Mouse (Mus musculus) neural tube, embryonic 15.5 days (tissue): ENCODE results near the gene Pilra. TPM values are rescaled to one million over a fixed set of nuclear protein-coding genes. Genes with fewer than 3 reads are reported as not detected.
"Not testable (repeated sequence)": the region's sequence is repeated elsewhere in the genome, so short reads cannot be mapped to it uniquely, and the experiment has no call there.

ENCODE experiments used
- ATAC-seq: fragments of 200-750 bp; cut with Nextera tagmentation; 2 replicates; pipeline ENCODE4 v1.8.0; 2017; ENCODE audit warnings: mild to moderate bottlenecking, moderate TSS enrichment, moderate library complexity; ENCODE audit not compliant: low FRiP score
- H3K27ac ChIP-seq: fragments of 300-500 bp; sonication (generic); replicated peaks from 2 replicates; pipeline ENCODE4 v1.5.1; 2015; ENCODE audit warnings: mild to moderate bottlenecking, inconsistent platforms
- H3K27me3 ChIP-seq: fragments of 300-500 bp; sonication (generic); replicated peaks from 2 replicates; pipeline ENCODE4 v1.6.1; 2015; ENCODE audit warnings: inconsistent platforms
- H3K36me3 ChIP-seq: fragments of 300-500 bp; sonication (generic); 2 replicates; pipeline ENCODE4 v1.6.1; 2015; ENCODE audit warnings: inconsistent platforms
- H3K4me1 ChIP-seq: fragments of 300-500 bp; sonication (generic); 2 replicates; pipeline ENCODE4 v1.6.1; 2015; ENCODE audit warnings: inconsistent platforms
- H3K4me2 ChIP-seq: fragments of 300-500 bp; sonication (generic); 2 replicates; pipeline ENCODE4 v1.6.1; 2015; ENCODE audit warnings: inconsistent platforms, mild to moderate bottlenecking, moderate library complexity
- H3K4me3 ChIP-seq: fragments of 300-500 bp; sonication (generic); replicated peaks from 2 replicates; pipeline ENCODE4 v1.5.1; 2015; ENCODE audit warnings: mild to moderate bottlenecking, inconsistent platforms
- H3K9ac ChIP-seq: fragments of 300-500 bp; sonication (generic); replicated peaks from 2 replicates; pipeline ENCODE4 v1.6.1; 2015; ENCODE audit warnings: mild to moderate bottlenecking, inconsistent platforms
- H3K9me3 ChIP-seq: fragments of 300-500 bp; sonication (generic); replicated peaks from 2 replicates; pipeline ENCODE4 v1.6.1; 2016; ENCODE audit warnings: inconsistent platforms
- WGBS: fragments of 180-500 bp; shearing (Covaris S2); methylation state at CpG from one replicate; pipeline ENCODE4 v1.1.7; 2015; ENCODE audit warnings: mixed read lengths; 5-methylcytosine and 5-hydroxymethylcytosine counted together
- polyA plus RNA-seq: library from polyadenylated mRNA; unstranded; fragments of >200 nt; fragmentation: Nextera tagmentation; extraction: Ambion mirVana; gene quantifications from 2 replicates; pipeline ENCODE4 v1.2.1, GENCODE M21; 2015

The Pilra gene
- 0.31 and 0.65 TPM in 2 replicates for polyA plus RNA-seq

GRCm38 (mm10) chr5:137835966-137836520 is at the start of gene Pilra:
TSS of gene Pilra (minus strand) at chr5:137836281.
- not testable (repeated sequence) for H3K4me1 ChIP-seq, H3K27me3 ChIP-seq, H3K9me3 ChIP-seq, H3K4me3 ChIP-seq, H3K4me2 ChIP-seq, H3K36me3 ChIP-seq, ATAC-seq, H3K9ac ChIP-seq, H3K27ac ChIP-seq
- WGBS = 60% methylated on average over 2 of the region's 2 CpGs

DNA sequence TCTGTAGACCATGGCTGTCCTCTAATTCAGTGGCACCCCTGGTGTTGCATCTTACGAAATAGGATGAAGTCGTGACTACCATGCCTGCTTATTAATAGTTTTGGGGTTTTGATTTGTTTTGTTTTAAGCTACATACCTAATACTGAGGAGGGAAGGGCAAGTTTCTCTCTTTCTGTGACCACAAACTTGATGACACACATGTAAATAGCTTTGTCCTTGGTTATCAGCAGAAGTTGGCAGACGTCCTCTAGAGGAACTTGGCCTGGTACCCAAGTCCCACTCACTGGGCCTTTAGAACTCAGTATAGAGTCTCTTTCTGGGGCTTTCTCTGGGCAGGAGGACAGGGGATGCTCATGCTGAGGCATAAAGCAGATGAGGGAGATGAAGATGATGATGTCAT is 47.3 kb upstream of the Pilra start:
- H3K9ac ChIP-seq = no peak overlapping the region
- ATAC-seq = no peak
- H3K4me1 ChIP-seq = no peaks in the 10 kb centered on the region
- no peaks in the 10 kb centered on the region for H3K36me3 ChIP-seq
- no peak overlapping the region for H3K4me3 ChIP-seq
- 83% methylated on average over 3 of the region's 3 CpGs for WGBS
- H3K27ac ChIP-seq = no peak overlapping the region
- no peaks in the 10 kb centered on the region for H3K27me3 ChIP-seq
- no peaks in the 10 kb centered on the region for H3K9me3 ChIP-seq
- H3K4me2 ChIP-seq = no peak overlapping the region

DNA sequence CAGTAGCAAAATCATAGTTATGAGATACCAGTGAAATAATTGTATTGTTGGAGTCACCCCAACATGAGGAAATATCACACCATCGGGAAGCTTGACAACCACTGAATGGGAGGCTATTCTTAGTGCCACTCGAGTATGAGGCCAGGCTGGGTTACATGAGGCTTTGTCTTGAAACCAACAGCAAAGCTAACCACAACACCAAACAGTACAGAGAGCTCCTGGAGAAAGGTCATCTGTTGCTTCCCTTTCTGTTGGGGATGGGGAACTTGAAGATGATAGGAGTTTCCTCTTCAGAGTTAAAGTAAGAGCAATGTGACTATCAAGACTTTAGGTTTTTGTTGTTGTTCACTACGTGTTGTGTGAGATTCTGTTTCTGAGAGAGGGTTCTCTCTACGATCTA is 46.8 kb upstream of the Pilra start:
- no peak overlapping the region for H3K27ac ChIP-seq
- no peaks in the 10 kb centered on the region for H3K27me3 ChIP-seq
- H3K4me1 ChIP-seq = no peaks in the 10 kb centered on the region
- no peak overlapping the region for H3K4me2 ChIP-seq
- 80% methylated on average over 4 of the region's 4 CpGs for WGBS
- H3K4me3 ChIP-seq = no peak overlapping the region
- H3K9me3 ChIP-seq = no peaks in the 10 kb centered on the region
- H3K9ac ChIP-seq = no peak overlapping the region
- no peak for ATAC-seq
- no peaks in the 10 kb centered on the region for H3K36me3 ChIP-seq

- H3K36me3 ChIP-seq = no peaks in the 10 kb centered on the region
- no peaks in the 10 kb centered on the region for H3K4me1 ChIP-seq
- H3K27ac ChIP-seq = no peak overlapping the region
- H3K4me3 ChIP-seq = no peak overlapping the region
- ATAC-seq = no peak
- no peaks in the 10 kb centered on the region for H3K9me3 ChIP-seq
- H3K27me3 ChIP-seq = no peaks in the 10 kb centered on the region
- no peak overlapping the region for H3K4me2 ChIP-seq
- no peak overlapping the region for H3K9ac ChIP-seq
- WGBS = 59% methylated on average over 2 of the region's 2 CpGs
Measured at GRCm38 (mm10) chr5:137877860-137878259, 41.8 kb upstream of the Pilra start.

- no peak overlapping the region for H3K9ac ChIP-seq
- no peaks in the 10 kb centered on the region for H3K4me1 ChIP-seq
- no peak for ATAC-seq
- no peaks in the 10 kb centered on the region for H3K27me3 ChIP-seq
- no peaks in the 10 kb centered on the region for H3K36me3 ChIP-seq
- no peaks in the 10 kb centered on the region for H3K9me3 ChIP-seq
- no peak overlapping the region for H3K27ac ChIP-seq
- no peak overlapping the region for H3K4me3 ChIP-seq
- no peak overlapping the region for H3K4me2 ChIP-seq
- WGBS = 82% methylated on average over 2 of the region's 2 CpGs
Measured at GRCm38 (mm10) chr5:137875054-137875453, 39.0 kb upstream of the Pilra start.

- not testable (repeated sequence) for H3K9me3 ChIP-seq, H3K4me2 ChIP-seq, H3K4me3 ChIP-seq, H3K27me3 ChIP-seq, H3K27ac ChIP-seq, ATAC-seq, H3K9ac ChIP-seq, H3K36me3 ChIP-seq, H3K4me1 ChIP-seq
- 37% methylated on average over 1 of the region's 1 CpGs for WGBS
Measured at GRCm38 (mm10) chr5:137872381-137872702, 36.3 kb upstream of the Pilra start.

DNA sequence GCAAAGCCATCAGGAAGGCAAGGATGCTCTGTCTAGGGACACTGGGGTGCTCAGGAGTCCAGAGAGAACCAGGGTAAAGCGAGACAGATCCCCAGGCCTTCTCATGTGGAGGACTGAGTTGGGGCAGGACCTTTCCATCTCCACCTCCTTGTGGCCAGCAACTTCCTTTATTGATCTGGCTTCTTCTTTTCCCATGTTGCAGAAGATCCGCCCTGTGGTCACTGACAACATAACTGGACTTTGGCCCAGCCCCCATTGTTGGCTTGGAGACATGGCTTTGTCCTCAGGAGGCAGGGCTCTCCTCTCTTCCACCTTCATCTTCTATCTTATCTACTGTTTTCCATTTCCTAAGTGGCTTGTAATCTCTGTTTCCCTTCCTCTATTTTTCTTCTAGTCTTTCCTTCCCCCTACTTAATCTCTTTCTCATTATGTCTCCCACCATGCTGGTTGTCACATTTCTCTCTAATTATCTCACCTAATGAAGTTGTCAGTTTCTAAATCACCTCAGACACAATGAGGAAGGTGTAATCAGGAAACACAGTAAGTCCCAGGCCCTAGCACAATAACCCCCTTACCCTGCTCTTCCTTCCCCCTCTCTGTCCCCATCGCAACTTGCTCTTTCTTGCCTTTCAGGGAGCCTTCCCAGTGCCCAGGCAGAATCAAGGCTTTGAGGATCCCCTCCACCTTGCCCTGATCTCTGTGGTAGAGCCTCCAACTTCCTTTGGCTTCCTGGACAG is 35.7 kb upstream of the Pilra start, which contains the start of gene Pilrb2:
TSS of gene Pilrb2 (minus strand) at position 172 of the 737 bp plus-strand sequence.
- not testable (repeated sequence) for H3K27me3 ChIP-seq, H3K4me3 ChIP-seq, H3K4me1 ChIP-seq, H3K9ac ChIP-seq, H3K36me3 ChIP-seq, ATAC-seq, H3K9me3 ChIP-seq, H3K4me2 ChIP-seq, H3K27ac ChIP-seq
- 73% methylated on average over 3 of the region's 3 CpGs for WGBS

GRCm38 (mm10) chr5:137868600-137868999 is 32.5 kb upstream of the Pilra start:
- not testable (repeated sequence) for H3K4me3 ChIP-seq, H3K9me3 ChIP-seq, H3K4me1 ChIP-seq, ATAC-seq, H3K9ac ChIP-seq, H3K27ac ChIP-seq, H3K36me3 ChIP-seq, H3K27me3 ChIP-seq, H3K4me2 ChIP-seq
- WGBS = 78% methylated on average over 2 of the region's 2 CpGs

DNA sequence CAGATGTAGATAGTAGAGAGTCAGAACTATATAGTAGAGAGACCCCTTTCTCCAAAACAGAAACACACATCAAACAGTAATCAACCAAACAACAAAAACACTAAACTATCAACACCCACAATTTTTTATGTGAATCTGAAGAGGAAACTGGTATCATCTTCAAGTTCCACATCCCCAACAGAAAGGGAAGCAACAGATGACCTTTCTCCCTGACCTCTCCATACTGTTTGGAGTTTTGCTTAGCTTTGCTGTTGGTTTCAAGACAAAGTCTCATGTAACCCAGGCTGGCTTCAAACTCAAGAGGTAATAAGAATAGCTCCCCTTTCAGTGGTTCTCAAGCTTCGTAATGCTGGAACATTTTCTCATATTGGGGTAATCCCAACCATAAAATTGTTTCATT is 27.9 kb upstream of the Pilra start:
- WGBS = 88% methylated on average over 1 of the region's 1 CpGs
- H3K36me3 ChIP-seq, H3K9ac ChIP-seq, ATAC-seq, H3K27me3 ChIP-seq, H3K4me2 ChIP-seq, H3K9me3 ChIP-seq, H3K27ac ChIP-seq, H3K4me1 ChIP-seq, H3K4me3 ChIP-seq: not testable (repeated sequence)

GRCm38 (mm10) chr5:137857960-137858710 is 22.1 kb upstream of the Pilra start, which contains the start of gene Pilrb1:
TSS of gene Pilrb1 (minus strand) at chr5:137858106.
- WGBS = 83% methylated on average over 2 of the region's 2 CpGs
- not testable (repeated sequence) for H3K4me1 ChIP-seq, H3K27me3 ChIP-seq, H3K9me3 ChIP-seq, H3K36me3 ChIP-seq, H3K9ac ChIP-seq, ATAC-seq, H3K4me3 ChIP-seq, H3K27ac ChIP-seq, H3K4me2 ChIP-seq

- not testable (repeated sequence) for H3K9ac ChIP-seq, H3K9me3 ChIP-seq, H3K36me3 ChIP-seq, H3K4me2 ChIP-seq, H3K4me3 ChIP-seq, H3K27me3 ChIP-seq, H3K27ac ChIP-seq, ATAC-seq, H3K4me1 ChIP-seq
- WGBS = 73% methylated on average over 4 of the region's 5 CpGs
Measured at GRCm38 (mm10) chr5:137856870-137857269, 20.8 kb upstream of the Pilra start.

GRCm38 (mm10) chr5:137854907-137855306 is 18.8 kb upstream of the Pilra start:
- not testable (repeated sequence) for H3K36me3 ChIP-seq
- WGBS = 86% methylated on average over 3 of the region's 3 CpGs

More at GRCm38 (mm10) chr5:137854907-137855306, 18.8 kb upstream of the Pilra start:
- not testable (repeated sequence) for H3K9ac ChIP-seq, H3K4me3 ChIP-seq, H3K27ac ChIP-seq, H3K4me1 ChIP-seq, H3K9me3 ChIP-seq, ATAC-seq, H3K27me3 ChIP-seq, H3K4me2 ChIP-seq
